Mouse (Mus musculus): ENCODE results near the gene Fam155a. TPM values are rescaled to one million over a fixed set of nuclear protein-coding genes. Genes with fewer than 3 reads are reported as not detected.

Gene Fam155a
- total RNA-seq, 2 experiments from 2014 or later, result 0.75 to 1.0 TPM

DNA sequence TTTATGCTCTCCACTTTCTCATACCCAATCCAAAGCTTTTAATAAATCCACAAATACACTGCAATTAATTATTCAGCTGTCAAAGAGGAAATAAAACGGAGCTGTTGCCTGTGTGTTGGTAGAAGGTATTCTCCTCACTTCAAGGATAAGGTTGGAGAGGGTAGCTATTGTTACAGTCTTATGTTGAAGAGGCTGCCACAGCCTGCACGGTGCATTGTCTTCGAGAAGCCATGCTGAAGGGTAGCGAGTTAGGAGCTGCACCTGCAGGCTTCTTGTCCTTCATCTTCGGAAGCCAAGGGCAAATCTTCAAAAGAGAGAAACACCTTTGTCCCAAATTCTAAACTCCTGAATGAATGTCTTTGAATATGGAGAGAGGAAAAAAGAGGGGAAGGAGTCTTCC is 288.4 kb downstream of the Fam155a start:
- no peak for DNase-seq

DNA sequence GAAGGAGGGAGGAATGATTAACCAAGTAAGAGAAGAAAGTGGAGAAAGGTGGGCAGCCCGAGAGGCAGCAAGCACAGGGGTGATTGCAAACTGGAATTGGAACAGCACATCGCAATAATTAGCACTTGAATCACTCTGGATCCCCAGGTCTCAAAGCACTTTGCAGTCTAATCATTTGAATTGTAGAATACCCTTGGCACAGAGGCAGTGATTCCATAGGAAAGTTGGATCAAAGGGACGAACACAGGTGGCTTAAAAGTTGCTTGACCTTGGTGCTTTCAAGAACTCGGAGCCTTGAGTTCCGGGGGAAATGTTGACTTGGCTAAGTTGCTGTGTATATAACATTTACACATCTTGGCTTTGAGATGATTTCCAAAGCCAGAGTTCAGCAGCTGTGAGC is 299.7 kb downstream of the Fam155a start:
- no peak for DNase-seq

DNA sequence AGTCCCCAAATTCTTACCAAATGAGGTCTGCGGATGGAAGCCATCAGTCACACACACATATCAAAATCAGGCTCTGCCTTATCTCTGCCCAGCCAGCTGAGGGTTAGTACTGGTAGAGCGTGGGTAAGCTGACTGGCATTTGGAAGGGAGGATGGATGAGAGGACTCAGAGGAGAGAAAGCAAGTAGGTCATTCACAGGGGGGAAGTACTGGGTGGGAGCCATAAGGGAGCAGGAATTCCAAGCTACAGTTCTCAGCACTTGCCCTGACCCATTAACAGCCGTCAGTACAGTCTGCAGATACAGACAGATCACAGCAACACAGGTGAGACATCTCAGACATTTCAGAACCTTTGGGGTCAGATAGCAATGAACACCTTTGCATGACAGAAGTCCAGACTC is 300.8 kb downstream of the Fam155a start:
- no peak for DNase-seq

DNA sequence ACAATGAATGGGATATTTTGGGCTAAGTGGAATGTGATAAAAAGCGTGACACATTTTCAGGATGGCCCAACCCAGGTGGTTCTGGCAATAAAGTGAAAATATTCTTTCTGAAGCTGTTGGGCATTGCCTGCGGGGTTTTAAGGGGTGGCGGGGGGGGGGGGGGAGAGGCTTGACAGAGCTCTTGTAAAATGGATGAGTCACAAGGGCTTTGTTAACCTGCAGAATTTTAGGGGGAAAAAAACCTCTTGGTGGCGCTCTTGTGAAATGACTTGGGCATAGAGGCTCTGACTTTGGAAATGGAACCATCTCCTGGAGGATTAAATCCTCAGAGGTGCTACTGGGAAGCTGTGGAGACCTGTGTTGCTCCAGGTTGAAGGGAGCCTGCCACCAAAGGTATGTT is 309.9 kb downstream of the Fam155a start:
- no peak for DNase-seq

DNA sequence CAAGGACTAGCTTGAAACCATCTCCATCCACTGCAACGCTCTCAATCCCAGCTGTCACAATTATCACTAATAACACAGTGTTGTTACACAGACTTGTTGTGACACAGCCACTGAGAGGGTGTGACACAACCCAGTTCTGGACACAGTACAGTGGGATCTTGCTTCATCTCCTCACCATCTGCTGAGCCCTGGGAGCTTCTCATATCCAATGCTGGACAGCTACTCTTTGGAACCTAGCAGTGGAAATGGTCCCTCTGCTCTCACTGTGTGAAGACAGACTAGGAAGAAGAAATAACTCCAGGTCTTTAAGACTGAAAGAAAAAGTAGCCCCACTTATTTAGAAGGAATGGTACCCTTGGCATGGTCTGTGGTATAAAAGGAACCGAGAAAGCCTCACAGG is 310.3 kb downstream of the Fam155a start:
- DNase-seq, result no peak

DNA sequence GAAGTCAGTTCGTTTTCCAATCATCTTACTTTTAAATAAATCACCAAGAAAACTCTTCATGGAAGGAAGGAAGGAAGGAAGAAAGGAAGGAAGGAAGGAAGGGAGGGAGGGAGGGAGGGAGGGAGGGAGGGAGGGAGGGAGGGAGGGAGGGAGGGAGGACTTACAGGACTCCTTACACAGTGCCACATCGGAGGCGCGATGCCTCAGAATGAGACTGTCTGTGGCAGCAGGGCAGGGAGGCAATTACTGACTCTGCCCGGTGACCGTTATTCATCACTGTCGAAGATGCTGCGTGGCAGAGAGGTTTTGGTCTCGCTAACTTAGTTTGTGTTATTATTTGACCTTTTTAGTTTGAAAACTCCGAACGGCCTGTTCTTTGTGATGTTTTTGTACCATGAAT is 312.3 kb downstream of the Fam155a start:
- no peak for DNase-seq

DNA sequence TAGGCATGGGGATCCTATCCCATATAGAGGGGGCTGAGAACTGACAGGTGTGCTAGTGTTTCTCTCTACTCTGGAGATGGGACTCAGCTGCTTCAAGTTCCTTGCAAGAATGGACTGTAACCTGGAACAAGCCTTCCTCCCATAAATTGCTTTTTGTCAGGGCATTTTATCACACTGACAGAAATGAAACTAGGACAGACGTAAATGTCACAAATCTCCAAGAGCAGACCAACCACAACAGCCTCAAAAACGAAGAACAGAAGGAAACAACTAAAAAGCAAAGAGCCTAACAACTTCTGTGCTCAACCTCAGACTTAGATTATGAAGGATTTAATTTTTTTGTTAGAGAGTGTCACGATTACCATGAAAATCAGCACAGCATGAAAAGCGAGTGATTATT is 315.8 kb downstream of the Fam155a start:
- DNase-seq, result no peak

DNA sequence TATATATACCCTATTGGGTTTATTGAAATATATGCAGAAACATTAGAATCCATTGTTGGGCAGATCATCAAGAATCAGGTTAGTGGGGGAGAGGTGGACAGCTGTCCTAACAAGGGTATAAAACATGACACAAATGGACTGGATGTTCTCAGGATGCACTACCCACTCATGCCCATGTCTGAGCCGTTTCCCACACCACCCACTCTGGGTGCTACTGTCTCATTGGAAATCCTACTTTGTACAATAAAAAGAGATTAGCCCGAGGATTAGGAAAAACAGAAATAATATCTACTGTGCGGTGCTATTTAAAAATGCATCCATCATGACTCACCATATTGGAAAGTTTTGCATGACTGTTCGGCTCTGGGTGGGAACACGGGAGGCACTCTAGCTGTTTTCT is 317.2 kb downstream of the Fam155a start:
- no peak for DNase-seq

DNA sequence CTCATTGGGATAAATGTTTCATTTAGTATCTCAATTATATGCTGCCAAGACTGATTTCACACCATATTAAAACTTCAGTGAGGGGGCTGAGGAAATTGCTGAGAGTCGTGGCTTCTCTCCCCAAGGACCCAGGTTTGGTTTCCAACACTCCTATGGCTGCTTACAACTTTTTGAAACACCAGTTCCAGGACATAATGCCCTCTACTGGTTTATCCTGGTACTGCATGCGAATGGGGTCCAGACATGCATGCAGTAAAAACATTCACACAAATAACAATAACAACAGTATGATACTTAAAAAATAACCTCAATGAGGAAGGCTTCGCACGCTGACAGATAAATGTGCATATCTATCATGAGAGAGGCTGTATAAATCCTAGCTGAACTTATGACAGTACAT is 319.4 kb downstream of the Fam155a start:
- no peak for DNase-seq

DNA sequence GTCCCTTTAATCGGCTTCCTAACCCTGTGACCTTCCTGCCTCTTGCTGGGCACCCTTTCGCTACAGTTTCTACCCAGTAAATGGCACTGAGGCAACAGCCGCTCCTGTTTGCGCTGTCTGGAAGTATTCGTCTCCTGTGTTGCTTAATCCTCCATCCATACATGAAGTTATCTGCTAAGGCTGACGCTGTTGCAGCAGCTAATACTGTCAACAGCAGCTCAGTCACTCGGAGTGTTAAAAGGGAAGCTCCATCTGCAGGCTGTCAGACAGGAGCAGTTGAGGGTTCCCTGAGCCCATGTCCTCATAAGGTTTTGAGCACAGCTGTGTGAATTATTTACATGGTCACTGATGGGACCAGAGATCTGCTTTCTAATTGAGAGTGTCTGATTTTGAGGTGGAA is 322.3 kb downstream of the Fam155a start:
- no peak for DNase-seq

DNA sequence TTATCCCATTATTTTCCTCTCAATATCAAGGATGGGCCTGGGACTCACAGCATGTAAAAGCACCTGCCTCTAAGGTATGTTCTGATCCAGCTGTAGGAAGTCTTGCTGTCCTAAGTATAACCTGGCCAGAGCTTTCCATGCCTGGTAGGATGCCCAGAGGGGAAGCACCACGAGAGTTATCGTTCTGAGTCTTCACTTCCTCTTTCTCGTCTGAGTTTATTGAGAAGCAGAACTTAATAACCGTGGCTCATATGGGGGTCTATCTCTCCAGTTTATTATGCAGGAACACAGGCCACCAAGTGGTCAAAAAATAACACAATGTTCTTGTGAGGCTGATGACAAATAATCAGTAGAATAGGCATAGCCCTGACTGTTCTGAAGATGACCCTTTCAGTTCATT is 333.1 kb downstream of the Fam155a start:
- DNase-seq, result no peak

DNA sequence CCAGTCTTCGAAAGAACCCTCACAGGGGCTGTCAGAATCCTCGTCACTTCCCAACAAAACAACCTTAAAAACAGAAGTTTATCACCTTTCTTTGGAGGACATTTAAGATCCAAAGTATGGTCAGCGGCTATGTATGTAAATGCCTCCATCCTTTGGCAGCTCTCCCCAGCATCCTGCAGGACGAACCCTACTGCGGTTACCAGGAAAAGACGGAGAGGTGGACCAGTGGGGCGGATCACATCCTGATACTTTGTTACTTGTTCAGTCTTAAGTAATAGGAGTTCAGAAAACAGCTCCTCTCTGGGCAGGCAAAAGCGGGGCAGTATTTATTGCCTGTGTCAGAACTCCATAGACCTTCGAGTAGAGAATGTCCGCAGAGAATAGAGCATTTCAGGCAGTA is 335.5 kb downstream of the Fam155a start:
- no peak for DNase-seq

DNA sequence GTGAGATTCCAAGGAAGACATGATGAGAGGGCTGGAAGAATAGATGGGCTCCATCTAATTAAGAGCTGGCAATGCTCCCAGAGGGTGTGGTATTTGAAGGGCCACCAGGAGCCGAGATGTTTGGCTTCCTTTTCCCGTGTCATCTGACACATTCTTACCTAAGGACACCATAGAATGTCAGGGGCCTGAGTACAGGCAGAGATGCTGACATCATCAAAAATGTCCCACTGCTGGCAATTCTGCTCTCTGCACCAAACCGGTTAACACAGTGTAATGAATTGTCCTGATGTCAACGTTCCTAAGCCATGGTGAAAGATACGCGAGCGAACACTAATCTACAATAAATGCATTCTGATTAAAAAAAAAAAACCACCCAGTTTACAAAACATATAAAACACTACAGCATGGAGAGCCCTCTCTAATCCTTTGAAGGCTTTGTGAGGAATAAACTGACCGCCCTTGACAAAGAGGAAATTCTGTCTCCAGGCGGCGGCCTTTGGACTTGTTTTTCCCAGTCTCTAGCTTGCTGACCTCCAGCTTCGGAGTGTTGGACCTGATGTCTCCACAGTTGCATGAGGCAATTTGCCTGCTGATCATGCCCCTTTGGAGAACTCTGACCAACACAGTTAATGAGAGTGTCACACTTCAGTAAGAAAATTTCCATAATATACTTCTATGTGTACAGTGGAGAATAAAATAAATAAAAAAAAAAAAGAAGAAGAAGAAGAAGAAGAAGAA is 338.2 kb downstream of the Fam155a start:
- no peak for DNase-seq

DNA sequence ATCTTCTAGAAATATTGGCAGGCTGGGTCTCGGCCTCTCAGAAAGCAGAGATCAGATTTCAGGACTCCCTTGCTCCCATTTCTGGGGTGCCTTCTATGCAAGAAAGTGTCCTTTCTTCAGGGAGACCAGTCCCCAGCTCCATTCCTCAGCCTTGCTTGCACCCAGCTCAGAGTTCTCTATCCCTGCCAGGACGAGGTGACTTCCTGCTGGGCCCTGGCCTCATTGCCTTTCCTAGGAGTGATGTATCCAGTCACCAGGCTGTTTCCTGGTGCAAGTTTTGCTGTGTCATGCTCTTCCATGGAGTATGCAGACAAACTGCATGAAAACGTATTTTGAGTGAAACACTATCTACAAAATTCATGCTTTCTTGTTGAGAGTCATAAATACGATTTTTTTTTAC is 342.1 kb downstream of the Fam155a start:
- no peak for DNase-seq

DNA sequence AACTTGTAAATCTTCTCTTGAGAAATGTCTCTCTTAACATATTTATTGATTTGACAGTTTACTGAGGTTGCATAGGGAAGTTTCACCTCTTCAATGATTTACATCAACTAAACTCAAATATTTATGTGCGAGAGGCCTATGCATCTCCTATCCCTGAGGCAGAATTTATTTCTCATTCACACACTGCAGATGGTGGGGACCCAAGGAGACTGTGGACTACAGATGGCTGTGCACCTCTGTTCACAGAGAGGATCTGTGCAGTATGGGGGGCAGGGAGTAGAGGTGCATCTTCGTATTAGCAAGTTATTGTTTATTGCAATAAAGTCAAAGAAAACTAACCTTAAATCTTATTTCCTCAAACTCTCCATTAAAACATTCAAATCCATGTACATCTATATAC is 346.9 kb downstream of the Fam155a start:
- DNase-seq, result no peak

DNA sequence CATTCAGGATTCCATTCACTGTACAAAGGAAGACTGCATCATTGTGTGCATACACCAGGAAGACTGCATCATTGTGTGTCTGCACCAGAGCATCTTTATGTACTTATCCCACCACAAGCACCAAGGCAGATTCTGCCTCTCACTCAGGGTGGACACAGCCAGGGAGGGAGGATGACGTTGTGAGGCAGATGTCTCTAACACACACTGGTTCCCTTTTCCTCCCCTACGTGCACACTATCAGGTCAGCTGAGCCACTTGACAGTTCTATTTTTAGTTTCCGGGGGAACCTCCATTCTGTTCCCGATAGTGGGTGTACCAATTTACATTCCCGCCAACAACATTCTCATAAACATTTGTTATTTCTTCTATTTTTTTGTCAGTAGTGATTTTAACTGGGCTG is 347.4 kb downstream of the Fam155a start:
- DNase-seq, result no peak

DNA sequence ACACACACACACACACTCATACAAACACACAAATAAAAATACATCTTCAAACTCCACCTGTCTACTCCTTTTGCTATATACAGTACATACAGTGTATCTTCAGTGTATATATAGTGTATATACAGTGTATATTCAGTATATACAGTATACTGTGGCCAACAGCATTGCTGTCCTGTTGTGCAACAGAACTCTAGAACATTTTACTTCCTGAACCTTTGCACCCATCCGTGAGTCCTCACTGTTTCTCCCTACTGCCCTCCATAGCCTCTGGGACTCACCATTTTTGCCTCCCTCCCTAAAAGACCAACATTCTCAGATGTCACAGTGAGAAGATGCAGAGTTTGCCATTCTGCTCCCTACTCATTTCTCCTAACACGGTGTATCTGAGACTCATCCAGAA is 347.8 kb downstream of the Fam155a start:
- DNase-seq, result no peak

DNA sequence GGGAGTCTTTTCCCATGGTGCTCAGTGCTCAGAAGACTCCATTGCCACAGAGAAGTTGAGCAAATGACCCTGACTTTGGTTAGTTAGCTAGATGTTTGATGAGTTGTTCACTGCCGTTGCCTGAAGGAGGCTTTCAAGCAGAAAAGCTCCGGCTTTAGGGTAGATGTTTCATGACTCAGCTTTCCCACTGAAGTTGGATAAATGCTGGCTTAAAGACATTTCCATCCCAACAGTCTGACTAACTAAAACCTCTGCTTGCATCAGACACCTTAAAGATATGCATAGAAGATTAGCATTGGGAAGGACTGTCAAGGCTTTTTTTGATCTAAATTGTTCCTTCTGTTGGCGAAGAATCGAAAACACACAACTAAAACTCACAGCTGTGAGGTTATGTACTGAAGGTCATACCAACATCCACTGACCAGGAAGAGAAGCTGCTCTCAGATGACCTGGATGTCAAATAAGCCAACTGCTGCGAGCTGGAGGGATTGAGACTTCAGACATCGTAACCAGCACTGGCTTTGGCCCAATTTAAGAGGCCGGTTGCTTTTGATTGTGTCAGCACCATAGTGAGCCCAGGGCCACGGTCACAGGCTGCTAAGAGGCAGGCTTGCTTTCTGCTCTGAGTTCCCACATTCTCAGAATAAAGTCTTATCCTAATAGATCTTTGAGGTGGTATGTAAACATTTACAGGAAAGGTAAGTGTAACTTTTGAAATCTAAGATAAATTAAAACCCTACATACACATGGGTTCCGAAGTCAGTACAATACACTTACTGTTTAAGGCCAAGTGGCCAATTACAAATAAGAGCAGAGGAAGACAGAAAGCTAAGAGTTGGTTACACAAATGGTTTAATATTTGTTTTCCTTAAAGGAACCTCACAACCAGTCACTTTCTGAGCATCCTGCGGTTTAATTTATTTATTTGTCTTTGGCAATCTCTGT is 351.8 kb downstream of the Fam155a start:
- DNase-seq, result no peak

DNA sequence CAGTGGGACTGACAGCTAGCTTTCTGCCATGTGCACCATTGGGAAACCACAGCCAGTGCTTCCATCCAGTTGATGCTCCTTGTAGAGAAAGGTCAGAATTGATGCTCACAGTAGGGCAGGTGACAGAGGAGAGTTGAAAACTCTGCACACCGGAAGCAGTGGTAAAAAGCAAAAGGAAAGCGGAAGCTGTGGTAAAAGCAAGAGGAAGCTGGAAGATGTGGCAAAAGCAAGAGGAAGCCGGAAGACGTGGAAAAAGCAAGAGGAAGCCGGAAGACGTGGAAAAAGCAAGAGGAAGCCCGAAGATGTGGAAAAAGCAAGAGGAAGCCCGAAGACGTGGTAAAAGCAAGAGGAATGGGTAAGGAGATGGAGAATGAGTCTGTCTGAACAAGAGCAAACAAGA is 354.8 kb downstream of the Fam155a start:
- DNase-seq, result no peak

DNA sequence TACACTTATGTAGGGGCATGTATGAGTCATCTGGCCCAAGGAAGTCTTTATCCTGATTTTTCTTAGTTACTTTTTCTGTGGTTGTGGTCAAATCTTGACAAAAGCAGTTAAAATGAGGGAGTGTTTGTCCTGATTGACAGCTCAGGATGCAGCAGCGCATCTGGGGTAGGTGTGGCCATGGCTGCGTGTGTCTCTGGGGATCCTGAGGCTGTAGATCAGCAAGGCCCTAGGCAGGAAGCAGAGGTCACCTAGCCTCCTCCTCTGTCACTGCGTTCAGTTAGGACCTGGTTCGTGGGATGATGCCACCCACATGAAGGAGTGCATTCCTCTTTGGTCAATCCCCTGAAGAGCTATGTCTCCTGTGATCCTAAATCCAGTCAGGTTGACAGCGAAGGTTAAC is 362.5 kb downstream of the Fam155a start:
- DNase-seq, result no peak

DNA sequence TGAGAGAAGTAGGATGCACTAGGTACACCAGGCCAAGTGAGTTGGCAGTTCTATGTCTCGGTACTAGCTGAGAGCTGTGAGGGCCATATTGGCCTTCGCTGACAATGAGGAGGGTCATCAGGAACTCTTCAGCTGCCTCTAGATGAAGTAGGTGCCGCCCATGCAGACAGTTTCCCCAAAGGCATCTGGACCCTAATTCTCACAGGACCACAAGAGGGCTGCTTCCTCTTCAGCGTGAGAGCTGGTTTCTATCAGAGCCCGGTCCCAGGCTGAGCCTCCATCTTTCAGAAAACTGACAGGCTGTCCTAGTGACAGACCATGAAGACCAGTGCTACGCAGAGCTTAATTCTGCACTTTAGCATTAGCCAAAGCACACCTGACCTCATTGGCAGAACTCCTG is 364.8 kb downstream of the Fam155a start:
- no peak for DNase-seq

DNA sequence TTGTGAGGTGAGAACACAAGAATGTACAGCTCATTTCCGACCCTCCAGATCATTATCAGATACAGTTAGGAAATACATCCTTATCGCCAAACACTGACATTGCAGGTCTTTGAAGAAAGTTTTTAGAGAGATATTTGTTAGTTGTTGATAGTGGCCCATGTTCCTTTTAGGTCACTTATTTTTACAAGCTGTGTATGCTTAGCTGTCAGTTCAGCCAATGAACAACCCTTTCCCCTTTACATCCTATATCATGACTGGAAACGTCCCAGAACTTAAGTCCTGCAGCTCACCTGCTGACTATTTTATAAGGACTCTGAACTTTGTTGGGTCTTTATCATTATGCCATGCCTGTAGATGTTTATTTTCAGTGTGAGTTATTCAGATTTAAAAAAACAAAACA is 366.3 kb downstream of the Fam155a start:
- DNase-seq, result no peak

DNA sequence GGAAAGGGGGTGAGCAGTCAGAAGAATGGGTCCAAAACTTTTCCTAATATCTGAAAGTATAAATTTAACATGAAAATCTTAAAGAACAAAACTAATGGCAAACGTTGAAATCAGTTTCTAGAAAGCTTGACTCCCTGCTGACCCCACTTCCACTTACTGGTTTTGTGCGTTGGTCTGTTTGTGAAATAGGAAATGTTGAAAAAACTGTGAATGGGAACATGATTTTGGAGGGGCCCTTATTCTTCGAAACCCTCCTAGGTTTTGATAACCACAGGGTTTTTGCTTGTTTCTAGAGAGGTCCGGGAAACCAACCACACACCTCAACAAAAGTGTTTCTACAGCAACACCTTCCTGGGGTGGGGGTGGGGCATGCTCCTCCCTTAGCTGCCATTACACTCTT is 368.6 kb downstream of the Fam155a start:
- DNase-seq, result no peak
